Mouse (Mus musculus): ENCODE measurements at regions not wholly inside any gene's neighbourhood (a gene's known extent, or its start where the extent isn't known, plus 50 kb on each side); places are given as distances from the start of the nearest gene placed in this dataset.

DNA sequence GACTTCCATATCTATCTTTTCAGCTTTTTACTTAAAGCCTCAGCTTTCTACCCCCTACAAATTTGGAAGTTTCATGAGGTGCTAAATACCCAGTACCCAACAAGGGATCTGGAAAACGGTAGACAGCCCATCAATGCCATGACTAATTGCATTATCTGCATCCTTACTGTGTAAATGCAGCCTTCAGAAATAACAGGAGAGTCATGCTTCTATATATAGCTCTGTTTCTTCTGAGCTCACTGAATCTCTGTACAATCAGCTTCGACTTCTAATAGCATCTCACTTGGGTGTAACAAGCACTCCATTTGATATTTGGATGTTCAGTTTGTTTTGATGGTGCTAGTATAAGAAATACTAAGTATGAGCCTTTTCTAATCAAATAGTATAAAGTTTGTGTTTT, 120.7 kb downstream of the Tmsb4x start:
- no peak for ATAC-seq (ENCODE audit: low FRiP score)
- Histone ChIP-seq H3K27ac (replicated peaks) (no peak overlapping the region), H3K36me3 (no peaks in the 10 kb centered on the region), H3K4me3 (replicated peaks) (no peak overlapping the region), H3K9ac (replicated peaks) (no peak overlapping the region), H3K9me3 (replicated peaks) (no peaks in the 10 kb centered on the region), H3K27me3 (replicated peaks) (no peaks in the 10 kb centered on the region; the same call in 1 of the 2 replicates), H3K4me2 (no peak overlapping the region), H3K4me1 (no peaks in the 10 kb centered on the region)
- WGBS: 38% methylated on average over 2 of the region's 2 CpGs

DNA sequence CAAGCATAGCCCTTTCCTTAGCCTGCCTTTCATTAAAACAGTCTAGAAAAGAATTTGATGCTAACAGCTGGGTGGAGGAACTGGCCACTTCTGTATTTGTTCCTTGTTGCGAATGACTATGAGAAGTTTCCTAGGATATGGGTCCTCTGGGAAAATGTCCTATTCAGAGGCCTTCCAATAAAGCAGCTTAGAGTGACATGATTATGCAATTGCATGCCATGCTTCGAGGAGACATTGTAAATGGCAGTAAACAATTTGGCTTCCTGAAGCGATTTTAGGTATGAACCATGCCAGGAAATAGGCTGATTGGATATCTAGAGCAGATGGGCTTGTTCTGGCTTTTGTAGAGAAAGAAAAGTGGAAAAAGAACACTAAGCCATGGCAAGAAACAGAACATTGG, 128.3 kb downstream of the Tmsb4x start:
- Histone ChIP-seq H3K27ac (replicated peaks) (no peak overlapping the region), H3K27me3 (replicated peaks) (peaks cover 13% of the 10 kb centered on the region; the same call in 1 of the 2 replicates), H3K4me2 (no peak overlapping the region), H3K9me3 (replicated peaks) (no peaks in the 10 kb centered on the region), H3K9ac (replicated peaks) (no peak overlapping the region), H3K4me1 (no peaks in the 10 kb centered on the region), H3K36me3 (no peaks in the 10 kb centered on the region), H3K4me3 (replicated peaks) (no peak overlapping the region)
- no peak for ATAC-seq (ENCODE audit: low FRiP score)
- 30% methylated on average over 3 of the region's 3 CpGs for WGBS

DNA sequence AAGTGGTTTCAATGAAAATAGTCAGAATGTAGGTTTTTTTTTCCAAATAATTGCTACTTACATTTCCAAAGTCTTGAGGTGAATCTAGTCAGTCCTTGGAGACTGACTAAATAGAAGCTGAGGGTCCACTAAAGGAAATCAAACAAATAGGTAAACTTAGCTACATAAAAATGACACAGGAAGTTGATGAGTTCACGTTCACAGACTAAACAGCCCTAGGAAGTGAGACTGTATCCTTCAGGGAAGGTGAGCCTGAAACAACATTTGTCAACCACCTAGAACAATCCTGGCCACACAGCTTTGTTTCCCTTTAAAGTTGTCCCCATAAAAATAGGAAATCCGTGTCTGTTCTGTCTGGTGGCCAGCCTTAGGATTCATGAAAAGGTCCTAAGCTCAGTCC, 140.0 kb downstream of the Tmsb4x start:
- 81% methylated on average over 2 of the region's 2 CpGs for WGBS
- H3K27me3 ChIP-seq (replicated peaks): peaks cover 16% of the 10 kb centered on the region
- no peak overlapping the region for H3K4me2 ChIP-seq
- no peaks in the 10 kb centered on the region for H3K36me3 ChIP-seq
- H3K4me3 ChIP-seq (replicated peaks): no peak overlapping the region
- H3K27ac ChIP-seq (replicated peaks): no peak overlapping the region
- no peaks in the 10 kb centered on the region for H3K9me3 ChIP-seq (replicated peaks)
- ATAC-seq (ENCODE audit: low FRiP score): no peak
- no peak overlapping the region for H3K9ac ChIP-seq (replicated peaks)
- H3K4me1 ChIP-seq: no peaks in the 10 kb centered on the region

DNA sequence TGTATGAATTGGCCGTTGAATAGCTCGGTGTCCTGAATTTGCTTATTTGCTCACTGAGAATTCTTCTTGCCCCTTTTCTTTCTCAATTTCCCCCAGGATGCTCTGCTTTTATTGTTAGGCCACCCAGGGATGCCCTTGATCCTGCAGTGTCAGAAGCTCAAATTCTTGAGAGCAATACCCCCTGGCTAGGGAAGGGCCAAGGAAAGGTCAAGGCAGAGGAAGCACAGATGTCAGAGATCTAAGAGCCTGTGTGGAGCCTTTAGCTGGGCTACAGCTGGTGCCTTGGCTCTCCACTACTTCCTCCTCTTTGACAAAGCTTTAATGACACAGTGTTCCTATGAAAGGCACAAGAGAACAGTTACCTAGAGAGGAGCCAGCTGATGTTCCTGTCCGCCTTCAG, 141.2 kb downstream of the Tmsb4x start:
- 81% methylated on average over 3 of the region's 3 CpGs for WGBS
- Histone ChIP-seq H3K4me3 (replicated peaks) (no peak overlapping the region), H3K27ac (replicated peaks) (no peak overlapping the region), H3K36me3 (no peaks in the 10 kb centered on the region), H3K9ac (replicated peaks) (no peak overlapping the region), H3K27me3 (replicated peaks) (peaks cover 16% of the 10 kb centered on the region), H3K4me1 (no peaks in the 10 kb centered on the region), H3K9me3 (replicated peaks) (no peaks in the 10 kb centered on the region), H3K4me2 (no peak overlapping the region)
- no peak for ATAC-seq (ENCODE audit: low FRiP score)

DNA sequence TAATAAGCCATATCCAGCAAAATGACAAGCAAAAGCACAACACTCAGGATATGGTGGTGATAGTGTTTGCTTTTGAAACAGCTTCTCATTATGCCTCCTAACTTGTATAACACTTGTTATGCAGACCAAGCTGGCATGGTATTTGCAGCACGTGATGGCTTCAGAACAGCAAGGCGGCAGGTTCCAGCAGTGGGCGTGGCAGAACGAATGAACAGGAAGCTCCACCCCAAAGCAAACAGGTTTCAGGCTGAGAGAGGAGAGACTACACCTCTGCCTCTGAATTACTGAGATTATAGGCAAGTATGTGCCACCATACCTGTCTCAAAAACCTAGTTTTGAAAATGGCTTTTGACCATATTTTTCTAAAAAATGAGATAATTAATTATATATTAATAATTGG, 145.2 kb downstream of the Tmsb4x start:
- whole genome bisulfite sequencing: 51% methylated on average over 4 of the region's 4 CpGs
- H3K9ac ChIP-seq (replicated peaks): no peak overlapping the region
- no peak overlapping the region for H3K4me3 ChIP-seq (replicated peaks)
- H3K36me3 ChIP-seq: no peaks in the 10 kb centered on the region
- H3K4me1 ChIP-seq: no peaks in the 10 kb centered on the region
- no peak for ATAC-seq (ENCODE audit: low FRiP score)
- H3K4me2 ChIP-seq: no peak overlapping the region
- H3K27ac ChIP-seq (replicated peaks): no peak overlapping the region
- H3K27me3 ChIP-seq (replicated peaks): peaks cover 15% of the 10 kb centered on the region; the same call in 1 of the 2 replicates
- H3K9me3 ChIP-seq (replicated peaks): no peaks in the 10 kb centered on the region

DNA sequence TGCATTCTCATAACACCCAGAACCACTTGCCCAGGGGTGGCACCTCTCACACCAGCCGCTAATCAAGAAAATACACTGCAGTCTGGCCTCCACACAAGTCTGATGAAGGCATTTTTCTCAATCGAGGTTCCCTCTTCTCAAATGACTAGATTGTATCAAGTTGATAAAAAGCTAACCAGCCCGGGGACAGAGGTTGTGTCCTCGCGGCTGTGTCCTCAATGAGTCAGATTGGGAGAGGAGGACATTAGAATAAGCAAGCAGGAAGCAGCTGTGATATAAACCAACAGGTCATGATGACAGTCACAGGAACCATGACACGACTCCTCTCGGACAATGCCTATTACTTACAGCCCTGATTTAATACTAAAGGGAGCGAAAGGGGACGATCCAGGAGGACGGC, 156.7 kb downstream of the Tmsb4x start:
- H3K4me1 ChIP-seq: no peaks in the 10 kb centered on the region
- no peaks in the 10 kb centered on the region for H3K9me3 ChIP-seq (replicated peaks)
- ATAC-seq (ENCODE audit: low FRiP score): no peak
- H3K4me2 ChIP-seq: no peak overlapping the region
- no peak overlapping the region for H3K4me3 ChIP-seq (replicated peaks)
- no peaks in the 10 kb centered on the region for H3K36me3 ChIP-seq
- H3K27ac ChIP-seq (replicated peaks): no peak overlapping the region
- H3K9ac ChIP-seq (replicated peaks): no peak overlapping the region
- H3K27me3 ChIP-seq (replicated peaks): peaks cover 26% of the 10 kb centered on the region
- 73% methylated on average over 10 of the region's 10 CpGs for WGBS

DNA sequence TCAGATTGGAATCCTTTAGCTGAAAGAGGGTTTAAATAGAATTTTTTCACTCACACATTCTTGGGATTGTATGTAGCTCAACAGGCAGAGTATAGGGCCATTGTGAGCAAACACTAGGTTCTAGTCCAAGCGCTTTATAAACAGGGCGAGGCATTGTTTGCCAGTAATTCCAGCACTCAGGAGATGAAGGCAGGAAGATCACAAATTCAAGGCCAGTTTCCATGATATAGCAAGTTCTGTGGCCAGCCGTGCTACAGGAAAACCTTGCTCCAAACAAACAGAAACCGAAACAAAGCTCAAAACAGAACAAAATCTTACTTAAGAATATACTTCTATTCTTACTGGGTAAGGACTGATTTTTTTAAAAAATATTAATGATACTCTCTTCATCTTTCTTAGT, 159.0 kb downstream of the Tmsb4x start:
- Histone ChIP-seq H3K27me3 (replicated peaks) (peaks cover 15% of the 10 kb centered on the region; the same call in 1 of the 2 replicates), H3K9ac (replicated peaks) (no peak overlapping the region), H3K36me3 (no peaks in the 10 kb centered on the region), H3K9me3 (replicated peaks) (no peaks in the 10 kb centered on the region), H3K27ac (replicated peaks) (no peak overlapping the region), H3K4me2 (no peak overlapping the region), H3K4me3 (replicated peaks) (no peak overlapping the region), H3K4me1 (no peaks in the 10 kb centered on the region)
- 79% methylated on average over 4 of the region's 4 CpGs for WGBS
- no peak for ATAC-seq (ENCODE audit: low FRiP score)

DNA sequence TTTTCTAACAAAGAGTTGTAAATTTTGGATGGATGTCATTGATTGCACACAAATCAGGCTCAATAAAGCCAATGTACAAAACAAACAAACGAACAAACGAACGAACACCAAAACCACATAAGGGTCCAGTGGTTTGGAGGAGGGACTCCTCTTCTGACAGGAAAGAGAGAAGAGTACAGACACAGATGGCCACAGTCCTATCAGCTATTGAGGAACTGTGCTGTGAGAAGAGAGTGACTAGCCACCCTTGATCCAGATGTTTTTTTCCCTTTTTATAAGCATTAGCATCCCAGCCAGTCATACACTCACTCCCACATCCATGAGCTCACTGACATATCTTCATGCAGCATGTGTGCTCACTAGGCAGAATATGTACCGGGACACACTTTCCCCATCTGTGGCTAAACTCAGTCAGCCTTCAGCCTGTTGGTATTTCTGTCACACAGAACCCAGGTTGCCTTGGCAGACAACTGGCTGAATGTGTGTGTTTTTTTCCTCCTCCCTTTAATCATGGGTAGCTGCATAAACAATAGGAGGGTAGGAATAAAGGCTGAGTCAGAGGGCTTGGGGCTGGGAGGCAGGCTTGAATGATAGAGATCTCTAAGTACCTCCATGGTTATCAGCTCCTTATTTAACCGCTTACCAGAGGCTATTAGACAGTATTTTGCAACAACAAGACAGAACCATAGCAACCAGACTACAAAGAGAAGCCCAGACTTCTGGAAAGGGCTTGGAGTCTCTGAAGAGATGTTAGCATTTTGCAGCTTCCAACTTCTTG, 159.7 kb downstream of the Tmsb4x start:
- Histone ChIP-seq H3K9me3 (replicated peaks) (no peaks in the 10 kb centered on the region), H3K4me2 (no peak overlapping the region), H3K9ac (replicated peaks) (no peak overlapping the region), H3K27ac (replicated peaks) (no peak overlapping the region), H3K36me3 (no peaks in the 10 kb centered on the region), H3K4me3 (replicated peaks) (no peak overlapping the region), H3K27me3 (replicated peaks) (peaks cover 15% of the 10 kb centered on the region; the same call in 1 of the 2 replicates), H3K4me1 (no peaks in the 10 kb centered on the region)
- WGBS: 61% methylated on average over 5 of the region's 5 CpGs
- no peak for ATAC-seq (ENCODE audit: low FRiP score)

DNA sequence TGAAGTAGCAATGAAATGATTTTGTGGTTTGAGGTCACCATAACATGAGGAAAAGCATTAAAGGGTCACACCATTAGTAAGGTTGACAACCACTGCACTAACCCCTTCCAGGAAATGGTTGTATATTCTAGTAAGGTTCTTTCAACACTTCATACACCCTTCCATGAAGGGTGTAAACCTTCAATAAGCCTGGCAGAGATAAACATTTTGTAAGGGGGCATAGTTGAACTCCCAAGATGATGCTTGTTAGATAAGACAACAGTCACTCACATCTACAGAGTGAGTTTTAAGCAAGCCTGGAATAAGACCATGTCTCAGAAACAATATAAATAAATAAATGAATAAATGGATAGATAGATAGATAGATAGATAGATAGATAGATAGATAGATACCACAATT, 171.1 kb downstream of the Tmsb4x start:
- peaks cover 8% of the 10 kb centered on the region; the same call in 1 of the 2 replicates for H3K27me3 ChIP-seq (replicated peaks)
- no peaks in the 10 kb centered on the region for H3K9me3 ChIP-seq (replicated peaks)
- H3K4me2 ChIP-seq: no peak overlapping the region
- no peak overlapping the region for H3K4me3 ChIP-seq (replicated peaks)
- no peak overlapping the region for H3K9ac ChIP-seq (replicated peaks)
- no peak for ATAC-seq (ENCODE audit: low FRiP score)
- H3K36me3 ChIP-seq: no peaks in the 10 kb centered on the region
- no peaks in the 10 kb centered on the region for H3K4me1 ChIP-seq
- no peak overlapping the region for H3K27ac ChIP-seq (replicated peaks)

DNA sequence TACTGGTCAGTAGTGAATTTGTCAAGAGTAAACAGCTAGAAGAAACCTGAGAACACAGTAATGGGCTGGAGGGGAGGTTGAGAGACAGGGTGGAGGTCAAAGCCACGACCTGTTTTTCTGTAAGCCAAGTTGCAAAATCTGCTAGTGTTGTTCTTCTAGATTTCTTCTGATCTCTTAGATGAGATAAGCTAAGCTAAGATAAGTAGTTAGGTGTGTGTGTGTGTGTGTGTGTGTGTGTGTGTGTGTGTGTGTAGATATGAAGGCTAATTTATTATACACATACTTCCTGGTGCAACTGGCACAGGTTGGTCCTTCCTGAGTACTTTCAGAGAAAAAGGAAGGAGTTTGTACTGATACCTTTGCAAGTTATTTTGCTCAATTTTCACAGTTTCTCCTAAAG, 172.8 kb downstream of the Tmsb4x start:
- peaks cover 13% of the 10 kb centered on the region for H3K27me3 ChIP-seq (replicated peaks)
- no peaks in the 10 kb centered on the region for H3K4me1 ChIP-seq
- no peaks in the 10 kb centered on the region for H3K9me3 ChIP-seq (replicated peaks)
- H3K27ac ChIP-seq (replicated peaks): no peak overlapping the region
- no peak overlapping the region for H3K4me2 ChIP-seq
- no peak overlapping the region for H3K4me3 ChIP-seq (replicated peaks)
- no peaks in the 10 kb centered on the region for H3K36me3 ChIP-seq
- H3K9ac ChIP-seq (replicated peaks): no peak overlapping the region
- no peak for ATAC-seq (ENCODE audit: low FRiP score)
- WGBS: 65% methylated on average over 1 of the region's 1 CpGs

DNA sequence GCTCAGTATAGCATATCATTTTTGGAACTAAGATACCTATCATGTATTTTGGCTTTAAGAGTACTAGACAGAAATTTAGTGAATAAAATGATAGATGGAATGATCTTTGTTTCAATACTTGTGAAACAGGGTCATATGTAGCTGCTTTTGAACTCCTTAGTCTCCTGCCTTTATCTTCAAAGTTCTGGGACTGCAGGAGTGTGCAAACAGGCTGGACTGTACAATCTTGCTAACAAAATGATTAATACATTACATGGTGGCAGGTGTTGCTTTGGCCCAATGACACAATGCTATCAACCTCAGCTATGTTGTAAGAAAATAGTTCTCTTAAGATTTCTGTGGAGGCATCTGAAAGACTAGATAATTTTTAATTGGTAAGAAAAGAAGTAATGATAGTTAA, 173.5 kb downstream of the Tmsb4x start:
- no peaks in the 10 kb centered on the region for H3K9me3 ChIP-seq (replicated peaks)
- H3K27me3 ChIP-seq (replicated peaks): peaks cover 16% of the 10 kb centered on the region
- ATAC-seq (ENCODE audit: low FRiP score): no peak
- no peak overlapping the region for H3K4me2 ChIP-seq
- H3K36me3 ChIP-seq: no peaks in the 10 kb centered on the region
- no peak overlapping the region for H3K27ac ChIP-seq (replicated peaks)
- H3K4me1 ChIP-seq: no peaks in the 10 kb centered on the region
- H3K4me3 ChIP-seq (replicated peaks): no peak overlapping the region
- H3K9ac ChIP-seq (replicated peaks): no peak overlapping the region

DNA sequence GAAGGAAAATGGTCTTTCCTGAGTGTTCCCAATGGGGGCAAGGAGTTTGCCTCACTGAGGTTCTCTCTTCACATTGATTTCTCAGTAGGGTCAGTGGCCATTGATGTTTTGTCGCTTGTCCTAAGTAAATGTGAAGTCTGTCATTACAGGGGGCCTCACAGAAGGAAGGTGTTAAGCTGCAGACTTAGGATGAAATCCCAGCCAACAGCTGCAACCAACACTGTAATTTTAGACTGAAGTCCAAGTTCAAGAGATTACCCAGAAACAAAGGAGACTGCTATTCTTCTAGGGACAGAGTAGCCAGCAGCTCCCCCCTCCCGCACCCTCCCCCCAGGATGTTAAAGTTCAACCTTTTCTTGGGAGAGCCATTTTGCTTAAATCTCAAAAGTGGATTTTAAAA, 176.0 kb downstream of the Tmsb4x start:
- Histone ChIP-seq H3K4me2 (no peak overlapping the region), H3K4me1 (no peaks in the 10 kb centered on the region), H3K4me3 (replicated peaks) (no peak overlapping the region), H3K9me3 (replicated peaks) (no peaks in the 10 kb centered on the region), H3K27me3 (replicated peaks) (peaks cover 18% of the 10 kb centered on the region), H3K27ac (replicated peaks) (no peak overlapping the region), H3K36me3 (no peaks in the 10 kb centered on the region), H3K9ac (replicated peaks) (no peak overlapping the region)
- 91% methylated on average over 2 of the region's 2 CpGs for WGBS
- no peak for ATAC-seq (ENCODE audit: low FRiP score)
